Mouse (Mus musculus) MEL (cell line): ENCODE data around the gene Fbrs. TPM values are rescaled to one million over a fixed set of nuclear protein-coding genes. Genes with fewer than 3 reads are reported as not detected.

Source experiments
- DNase-seq: peaks from one replicate; pipeline ENCODE4 v3.0.0; 2011; ENCODE audit warnings: low read depth, low spot score
- H3K27ac ChIP-seq: 2 replicates; pipeline ENCODE4 v1.5.1; 2012; ENCODE audit warnings: low read depth, mild to moderate bottlenecking, control low read depth, low read length, moderate library complexity; ENCODE audit not compliant: control insufficient read depth
- H3K27me3 ChIP-seq, 2 experiments: fragments of 150-350 bp in 1 of 2; sonication (generic) in 1 of 2; 2 replicates each; pipeline ENCODE4 v1.6.1; 2012; ENCODE audit warnings: low read length in 2 of 2, mild to moderate bottlenecking in 2 of 2, improper control_type of control experiment in 1 of 2, moderate library complexity in 1 of 2; ENCODE audit not compliant: insufficient read depth in 2 of 2, control insufficient read depth in 1 of 2
- H3K36me3 ChIP-seq, 2 experiments: 2 replicates each; pipeline ENCODE4 v1.6.1; 2012 to 2014; ENCODE audit warnings: low read length in 2 of 2, improper control_type of control experiment in 1 of 2, inconsistent platforms in 1 of 2, mild to moderate bottlenecking in 1 of 2; ENCODE audit not compliant: insufficient read depth in 2 of 2, control insufficient read depth in 1 of 2
- H3K4me1 ChIP-seq, 2 experiments: fragments of 150-350 bp in 1 of 2; sonication (generic) in 1 of 2; 2 replicates each; pipeline ENCODE4 v1.6.1; 2012; ENCODE audit warnings: low read length in 2 of 2, improper control_type of control experiment in 1 of 2, mild to moderate bottlenecking in 1 of 2; ENCODE audit not compliant: insufficient read depth in 2 of 2, control insufficient read depth in 1 of 2
- H3K4me3 ChIP-seq, 2 experiments: fragments of 150-350 bp in 1 of 2; sonication (generic) in 1 of 2; 2 replicates each; pipeline ENCODE4 v1.5.1; 2012; ENCODE audit warnings: low read depth in 2 of 2, low read length in 2 of 2, mild to moderate bottlenecking in 2 of 2, moderate library complexity in 2 of 2, control low read depth in 1 of 2, improper control_type of control experiment in 1 of 2; ENCODE audit not compliant: control insufficient read depth in 1 of 2, insufficient read depth in 1 of 2
- H3K79me2 ChIP-seq: 2 replicates; pipeline ENCODE4 v1.6.1; 2012; ENCODE audit warnings: mild to moderate bottlenecking, low read length, moderate library complexity; ENCODE audit not compliant: control insufficient read depth, poor library complexity, insufficient read depth
- H3K9ac ChIP-seq: 2 replicates; pipeline ENCODE4 v1.6.1; 2012; ENCODE audit warnings: low read depth, mild to moderate bottlenecking, control low read depth, low read length, moderate library complexity; ENCODE audit not compliant: control insufficient read depth, poor library complexity, severe bottlenecking
- H3K9me3 ChIP-seq: fragments of 150-350 bp; sonication (generic); replicated peaks from 2 replicates; pipeline ENCODE4 v1.6.1; 2012; ENCODE audit warnings: mild to moderate bottlenecking, low read length, improper control_type of control experiment, moderate library complexity; ENCODE audit not compliant: insufficient read depth
- CHD1 ChIP-seq: IDR thresholded peaks from 2 replicates; pipeline ENCODE4 v1.6.1; 2012; ENCODE audit warnings: low read depth, mild to moderate bottlenecking, inconsistent platforms, low read length, improper control_type of control experiment
- CHD2 ChIP-seq: IDR thresholded peaks from 2 replicates; pipeline ENCODE4 v1.6.1; 2011; ENCODE audit warnings: low read length, improper control_type of control experiment
- ELF1 ChIP-seq: IDR thresholded peaks from 2 replicates; pipeline ENCODE4 v1.6.1; 2014; ENCODE audit warnings: low read depth, mild to moderate bottlenecking, inconsistent platforms, low read length, improper control_type of control experiment, moderate library complexity
- EP300 ChIP-seq, 2 experiments: IDR thresholded peaks; 2 replicates each; pipeline ENCODE4 v1.6.1; 2011; ENCODE audit warnings: improper control_type of control experiment in 2 of 2, low read length in 2 of 2, low read depth in 1 of 2, mild to moderate bottlenecking in 1 of 2
- ETS1 ChIP-seq: IDR thresholded peaks from 2 replicates; pipeline ENCODE4 v1.6.1; 2012; ENCODE audit warnings: low read depth, mild to moderate bottlenecking, inconsistent platforms, low read length, improper control_type of control experiment, moderate library complexity
- HCFC1 ChIP-seq: IDR thresholded peaks from 2 replicates; pipeline ENCODE4 v1.6.1; 2012; ENCODE audit warnings: low read depth, mild to moderate bottlenecking, inconsistent platforms, low read length, improper control_type of control experiment, moderate library complexity
- JUND ChIP-seq: IDR thresholded peaks from 2 replicates; pipeline ENCODE4 v1.6.1; 2011; ENCODE audit warnings: low read depth, mild to moderate bottlenecking, improper control_type of control experiment, low read length
- KAT2A ChIP-seq: conservative IDR thresholded peaks from 2 replicates; pipeline ENCODE4 v1.6.1; 2012; ENCODE audit warnings: low read depth, low read length, improper control_type of control experiment, inconsistent platforms
- MAX ChIP-seq: IDR thresholded peaks from 2 replicates; pipeline ENCODE4 v1.6.1; 2011; ENCODE audit warnings: low read length, improper control_type of control experiment
- MAZ ChIP-seq: IDR thresholded peaks from 2 replicates; pipeline ENCODE4 v1.6.1; 2012; ENCODE audit warnings: low read depth, mild to moderate bottlenecking, inconsistent platforms, low read length, improper control_type of control experiment
- MXI1 ChIP-seq: IDR thresholded peaks from 2 replicates; pipeline ENCODE4 v1.6.1; 2011; ENCODE audit warnings: mild to moderate bottlenecking, low read depth, low read length, improper control_type of control experiment
- MYB ChIP-seq: IDR thresholded peaks from 2 replicates; pipeline ENCODE4 v1.6.1; 2011; ENCODE audit warnings: mild to moderate bottlenecking, low read depth, low read length, improper control_type of control experiment
- MYC ChIP-seq: IDR thresholded peaks from 2 replicates; pipeline ENCODE4 v1.6.1; 2011; ENCODE audit warnings: low read depth, mild to moderate bottlenecking, low read length, improper control_type of control experiment, moderate library complexity
- NELFE ChIP-seq: IDR thresholded peaks from 2 replicates; pipeline ENCODE4 v1.6.1; 2011; ENCODE audit warnings: low read depth, low read length, improper control_type of control experiment
- NRF1 ChIP-seq: IDR thresholded peaks from 2 replicates; pipeline ENCODE4 v1.6.1; 2014; ENCODE audit warnings: low read depth, mild to moderate bottlenecking, inconsistent platforms, low read length, improper control_type of control experiment, moderate library complexity; ENCODE audit not compliant: poor library complexity, insufficient read depth, severe bottlenecking
- POLR2A ChIP-seq, 2 experiments: IDR thresholded peaks; 2 replicates each; pipeline ENCODE4 v1.6.1; 2011 to 2012; ENCODE audit warnings: low read length in 2 of 2, mild to moderate bottlenecking in 2 of 2, control low read depth in 1 of 2, improper control_type of control experiment in 1 of 2, low read depth in 1 of 2, moderate library complexity in 1 of 2; ENCODE audit not compliant: control insufficient read depth in 1 of 2, insufficient read depth in 1 of 2, poor library complexity in 1 of 2
- POLR2AphosphoS5 ChIP-seq: IDR thresholded peaks from 2 replicates; pipeline ENCODE4 v1.6.1; 2012; ENCODE audit warnings: low read depth, borderline replicate concordance, mild to moderate bottlenecking, inconsistent platforms, low read length, moderate library complexity, mixed read lengths
- RAD21 ChIP-seq: IDR thresholded peaks from 2 replicates; pipeline ENCODE4 v1.6.1; 2011; ENCODE audit warnings: mild to moderate bottlenecking, low read depth, low read length, improper control_type of control experiment
- RCOR1 ChIP-seq: IDR thresholded peaks from 2 replicates; pipeline ENCODE4 v1.6.1; 2012; ENCODE audit warnings: low read depth, mild to moderate bottlenecking, inconsistent platforms, low read length, improper control_type of control experiment
- SIN3A ChIP-seq: IDR thresholded peaks from 2 replicates; pipeline ENCODE4 v1.6.1; 2012; ENCODE audit warnings: low read length, improper control_type of control experiment, inconsistent platforms
- SMC3 ChIP-seq: IDR thresholded peaks from 2 replicates; pipeline ENCODE4 v1.6.1; 2011; ENCODE audit warnings: low read depth, low read length, improper control_type of control experiment
- TAL1 ChIP-seq: IDR thresholded peaks from 2 replicates; pipeline ENCODE4 v1.6.1; 2012; ENCODE audit warnings: mild to moderate bottlenecking, inconsistent platforms, low read length, moderate library complexity, mixed read lengths
- TBP ChIP-seq: IDR thresholded peaks from 2 replicates; pipeline ENCODE4 v1.8.0; 2011; ENCODE audit warnings: low read depth, low read length, improper control_type of control experiment
- USF1 ChIP-seq: IDR thresholded peaks from 2 replicates; pipeline ENCODE4 v1.6.1; 2014; ENCODE audit warnings: low read depth, mild to moderate bottlenecking, inconsistent platforms, low read length, improper control_type of control experiment, moderate library complexity
- USF2 ChIP-seq, 2 experiments: IDR thresholded peaks; 2 replicates each; pipeline ENCODE4 v1.6.1; 2011 to 2012; ENCODE audit warnings: improper control_type of control experiment in 2 of 2, low read length in 2 of 2, borderline replicate concordance in 1 of 2, inconsistent platforms in 1 of 2, low read depth in 1 of 2, mild to moderate bottlenecking in 1 of 2; ENCODE audit not compliant: insufficient read depth in 1 of 2
- ZC3H11A ChIP-seq: IDR thresholded peaks from 2 replicates; pipeline ENCODE4 v1.6.1; 2012; ENCODE audit warnings: low read depth, mild to moderate bottlenecking, inconsistent platforms, low read length, improper control_type of control experiment
- ZKSCAN1 ChIP-seq: IDR thresholded peaks from 2 replicates; pipeline ENCODE4 v1.6.1; 2012; ENCODE audit warnings: low read depth, mild to moderate bottlenecking, inconsistent platforms, low read length, improper control_type of control experiment, moderate library complexity
- ZMIZ1 ChIP-seq: IDR thresholded peaks from 2 replicates; pipeline ENCODE4 v1.6.1; 2012; ENCODE audit warnings: low read depth, mild to moderate bottlenecking, inconsistent platforms, low read length, improper control_type of control experiment, moderate library complexity
- ZNF384 ChIP-seq: IDR thresholded peaks from 2 replicates; pipeline ENCODE4 v1.6.1; 2012; ENCODE audit warnings: low read depth, mild to moderate bottlenecking, inconsistent platforms, low read length, improper control_type of control experiment
- polyA plus RNA-seq, 2 experiments: library from polyadenylated mRNA; stranded (reverse) in 1 of 2; unstranded in 1 of 2; fragments of >175 nt in 1 of 2; fragments of >200 nt in 1 of 2; gene quantifications; 2 replicates each; pipeline versions ENCODE4 v1.2.1 to v1.2.4; 2012; ENCODE audit warnings: low replicate concordance in 2 of 2, low read depth in 1 of 2; ENCODE audit not compliant: insufficient read length in 2 of 2, insufficient read depth in 1 of 2, missing spikeins in 1 of 2
- total RNA-seq: library from RNA; depleted of rRNA; stranded (reverse); fragments of 300-350 nt; gene quantifications from 2 replicates; pipeline ENCODE4 v1.2.3, GENCODE M21; 2012

Gene Fbrs
- total and polyA plus RNA-seq, 3 experiments = 7.5 to 53.3 TPM; not detected in 1

- TF ChIP-seq MAX = no peak
- no peak for TF ChIP-seq CHD2
- no peak for TF ChIP-seq POLR2A (IDR thresholded peaks at IDR 0.05; ENCODE audit: control insufficient read depth in 1 of 2, insufficient read depth in 1 of 2, low read depth in 1 of 2, low read length in 2 of 2, poor library complexity in 1 of 2)
- no peak for TF ChIP-seq SIN3A
- no peak for TF ChIP-seq MYC
- TF ChIP-seq ZNF384 = no peak
- no peak for TF ChIP-seq MAZ
- TF ChIP-seq ZC3H11A = no peak
- TF ChIP-seq ETS1 = no peak
- TF ChIP-seq ZKSCAN1 = no peak
- TF ChIP-seq RCOR1 = no peak
- TF ChIP-seq ELF1 = no peak
- TF ChIP-seq TAL1 = no peak
- no peak for TF ChIP-seq CHD1
- TF ChIP-seq RAD21 = no peak
- TF ChIP-seq NELFE = no peak
- no peak for TF ChIP-seq TBP
- no peak for TF ChIP-seq USF1
- TF ChIP-seq EP300 (IDR thresholded peaks at IDR 0.05; ENCODE audit: low read depth in 1 of 2, low read length in 2 of 2) = no peak
- no peaks in the 10 kb centered on the region for H3K27me3 ChIP-seq
- no peaks in the 10 kb centered on the region for H3K9me3 ChIP-seq
- peaks cover 0 to 20% of the 10 kb centered on the region in 2 experiments; a peak in 3 of 4 replicates for H3K4me1 ChIP-seq
- H3K27ac ChIP-seq = peak overlapping the region; percentile 90; the same call in 1 of the 2 replicates
- DNase-seq = no peak
- H3K9ac ChIP-seq = peak overlapping the region; percentile 69
- H3K4me3 ChIP-seq = peak overlapping the region; percentile 59 to 77
- peaks cover 0 to 19% of the 10 kb centered on the region in 2 experiments for H3K36me3 ChIP-seq
- peaks cover 32% of the 10 kb centered on the region for H3K79me2 ChIP-seq
Observed at GRCm38 (mm10) chr7:127476855-127477254, 2.1 kb upstream of the Fbrs start.

DNA sequence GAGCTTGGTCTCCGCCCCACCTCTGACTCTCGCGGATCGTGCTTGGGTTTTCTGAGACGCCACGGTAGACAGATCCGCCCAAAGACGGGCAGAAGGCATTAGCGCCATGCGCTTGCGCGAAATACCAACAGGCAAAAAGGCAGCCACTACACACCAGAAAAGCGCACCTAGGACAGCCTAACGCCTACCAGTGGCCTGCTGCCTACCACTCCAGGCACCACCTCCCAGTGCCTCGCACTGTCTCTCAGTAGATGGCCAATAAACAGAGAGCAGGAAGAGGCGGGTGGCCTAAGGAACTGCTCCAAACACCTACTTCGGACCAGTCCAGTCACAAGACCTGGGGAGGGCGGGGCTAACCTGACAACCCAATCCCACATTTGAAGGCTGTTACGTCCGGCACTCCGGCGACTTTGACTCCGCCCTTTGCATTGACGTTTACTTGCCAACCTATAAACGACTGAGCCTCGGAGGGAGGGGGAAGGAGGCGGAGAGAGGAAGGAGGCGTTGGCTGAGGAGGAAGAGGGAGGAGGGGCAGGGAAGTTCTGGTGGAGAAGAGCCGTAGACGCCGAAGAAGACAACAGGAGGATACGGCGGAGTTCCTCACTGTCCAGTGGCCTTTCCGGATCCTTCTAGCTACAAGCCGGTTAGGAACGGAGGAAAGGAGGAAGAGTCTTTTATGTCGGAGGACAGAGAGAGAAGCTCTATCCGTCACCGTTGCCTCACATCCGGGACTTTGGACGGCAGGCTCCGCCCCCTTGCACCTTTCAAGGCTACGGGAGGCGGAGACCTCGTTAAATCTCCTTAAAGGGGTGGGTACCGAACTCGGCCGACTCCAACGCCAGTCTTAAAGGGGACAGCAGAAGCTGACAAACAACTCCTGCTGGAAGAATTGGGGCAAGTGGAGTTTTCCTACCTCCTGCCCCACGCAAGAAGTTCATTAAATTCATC is 1.0 kb upstream of the Fbrs start:
- H3K4me3 ChIP-seq = peak overlapping the region; percentile 73 to 84
- H3K79me2 ChIP-seq = peaks cover 25% of the 10 kb centered on the region
- no peaks in the 10 kb centered on the region for H3K27me3 ChIP-seq
- H3K36me3 ChIP-seq = peaks cover 3 to 13% of the 10 kb centered on the region in 2 experiments
- H3K27ac ChIP-seq = peak overlapping the region; percentile 93
- peaks cover 0 to 15% of the 10 kb centered on the region in 2 experiments; a peak in 3 of 4 replicates for H3K4me1 ChIP-seq
- H3K9ac ChIP-seq = peak overlapping the region; percentile 84
- no peaks in the 10 kb centered on the region for H3K9me3 ChIP-seq
- peak; percentile 100 for DNase-seq
- TF ChIP-seq CHD2 (peak; percentile 80), ZMIZ1 (peak; percentile 23; the same call in 1 of the 2 replicates), USF1 (peak; percentile 83), ETS1 (0 out of 2 replicates have a peak, but pooled peaks have one; percentile 23), MAZ (peak; percentile 90), POLR2AphosphoS5 (no peak), MXI1 (peak; percentile 84), USF2 (IDR thresholded peaks at IDR 0.05; ENCODE audit: borderline replicate concordance in 1 of 2, insufficient read depth in 1 of 2, low read depth in 1 of 2, low read length in 2 of 2) (peak in 1 of 2 experiments; percentile 69; a peak in 2 of 4 replicates), HCFC1 (peak; percentile 95), EP300 (IDR thresholded peaks at IDR 0.05; ENCODE audit: low read depth in 1 of 2, low read length in 2 of 2) (peak in 1 of 2 experiments; percentile 20; a peak in 2 of 4 replicates), JUND (0 out of 2 replicates have a peak, but pooled peaks have one; percentile 33), KAT2A (peak; percentile 79), NRF1 (peak; percentile 90), RAD21 (no peak), MYB (peak; percentile 60), SMC3 (no peak), ELF1 (peak; percentile 76)
